Mouse (Mus musculus) lung, adult 2 months (tissue): ENCODE results near the gene Rbfox3.

Experiments
- CTCF ChIP-seq: fragments of 200-500 bp; IDR thresholded peaks from 2 replicates; pipeline ENCODE4 v1.5.1; 2011; ENCODE audit warnings: mild to moderate bottlenecking, low read length, control low read depth; ENCODE audit not compliant: insufficient read depth
- POLR2A ChIP-seq: fragments of 200-500 bp; IDR thresholded peaks from 2 replicates; pipeline ENCODE4 v1.6.1; 2011; ENCODE audit warnings: low read depth, mild to moderate bottlenecking, control low read depth, low read length, borderline replicate concordance; ENCODE audit errors: extremely low read depth

- TF ChIP-seq CTCF, result no peak
- TF ChIP-seq POLR2A, result no peak
These were observed 468.7 kb downstream of the Rbfox3 start for GRCm38 (mm10) chr11:118442691-118443090.
